Mouse (Mus musculus) G1E (cell line): ENCODE data around the gene Sae1.

Experiments used
- CTCF ChIP-seq: IDR thresholded peaks from 2 replicates; pipeline ENCODE4 v1.5.1; 2012; ENCODE audit warnings: low read depth, low read length, inconsistent platforms, mixed read lengths
- GATA1 ChIP-seq: IDR thresholded peaks from 2 replicates; pipeline ENCODE4 v1.6.1; 2012; ENCODE audit warnings: borderline replicate concordance, low read length, inconsistent platforms, mixed read lengths
- POLR2AphosphoS5 ChIP-seq: IDR thresholded peaks from 2 replicates; pipeline ENCODE4 v1.6.1; 2012; ENCODE audit warnings: low read depth, low read length, inconsistent platforms; ENCODE audit not compliant: insufficient replicate concordance

DNA sequence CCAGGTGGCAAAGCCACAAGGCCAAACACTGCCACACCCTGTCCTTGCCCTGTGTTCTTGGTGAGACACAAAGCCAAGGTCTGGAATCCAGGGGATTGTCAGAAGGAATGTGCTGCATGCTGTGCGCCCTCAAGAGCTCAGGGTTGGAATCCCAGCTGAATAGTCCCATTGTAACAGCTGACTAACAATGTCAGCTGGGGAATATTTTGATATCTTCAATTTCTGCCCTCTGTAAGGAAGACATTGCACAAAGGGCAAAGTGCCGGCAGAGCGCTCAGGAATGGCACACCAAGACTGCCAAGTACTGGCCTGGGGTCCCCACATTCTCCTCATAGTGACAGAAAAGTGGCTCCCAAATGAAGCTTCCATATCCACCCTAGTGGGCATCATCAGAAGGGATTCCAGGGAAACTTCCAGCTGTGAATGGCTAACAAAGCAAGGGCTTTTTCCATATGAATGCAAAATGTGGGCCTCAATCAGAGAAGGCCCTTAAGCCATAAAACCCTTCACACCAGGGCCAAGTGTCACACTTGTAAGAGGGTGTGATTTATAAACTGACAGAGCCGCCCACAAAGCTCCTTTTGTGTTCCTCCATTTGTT is 22.6 kb downstream of the Sae1 start:
- no peak for TF ChIP-seq GATA1
- no peak for TF ChIP-seq CTCF
- no peak for TF ChIP-seq POLR2AphosphoS5
